32 mouse cellular contexts compared by ENCODE assay signal in the genomic region with DNA sequence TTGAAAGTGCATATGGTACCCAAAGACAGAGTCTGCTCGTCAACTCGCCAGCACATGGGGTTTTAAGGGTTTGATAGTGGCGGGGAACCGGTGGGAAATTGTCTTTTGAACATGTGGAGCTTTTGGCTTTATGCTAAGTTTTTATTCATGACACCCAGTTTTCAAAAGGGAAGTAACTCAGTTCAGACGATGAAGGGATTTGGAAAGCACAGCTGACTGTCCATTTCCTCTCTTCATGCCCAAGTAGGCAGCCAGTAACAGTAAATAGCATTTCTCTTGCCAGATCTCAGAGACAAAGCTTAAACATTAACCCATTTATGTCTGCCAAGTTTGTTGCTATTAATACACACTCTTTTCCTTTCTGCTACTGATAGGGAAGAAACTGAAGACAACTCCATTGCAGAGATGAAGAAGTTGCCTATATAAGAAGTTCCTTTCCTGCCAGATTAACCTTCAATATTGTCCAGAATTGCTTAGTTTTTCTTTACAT.
DNase-seq lines count a peak whose midpoint lies in the region; ATAC-seq and TF ChIP-seq lines count a peak whose summit lies in the region.
"Had no signal": no experiment of that assay in that cellular context is flagged by ENCODE, and none has a peak within 500 bp of the region (broad histone marks: within the 10 kb centered on the region; RNA-seq: fewer than 3 reads in every experiment).

No protein-coding gene starts in this region.

- POLR2A ChIA-PET in Patski (lab: Charles Lee), result no interaction called here

- no peak overlapping the region for H3K4me3 ChIP-seq in forebrain, postnatal 0 days (ENCODE audit: low read depth, low read length)
- H3K4me3 ChIP-seq in forebrain, embryonic 12.5 days (replicated peaks), result no peak overlapping the region
- no peak overlapping the region for H3K4me3 ChIP-seq in kidney, embryonic 15.5 days (replicated peaks)
- no peak overlapping the region for H3K4me3 ChIP-seq in bone marrow macrophage, adult 2 months (ENCODE audit: insufficient read depth, low read length)
- H3K4me3 ChIP-seq in hindbrain, embryonic 11.5 days (ENCODE audit: low read depth, low read length), result no peak overlapping the region
- H3K4me3 ChIP-seq: embryonic facial prominence, embryonic 12.5 days; heart, adult 2 months; heart, embryonic 13.5 days; hindbrain, embryonic 15.5 days; layer of hippocampus, adult 2 months; left cerebral cortex, adult 2 months; limb, embryonic 13.5 days; liver, embryonic 13.5 days; myocyte; neural tube, embryonic 12.5 days had no signal

- WGBS in forebrain, postnatal 0 days, result 24% methylated on average over 5 of the region's 5 CpGs
- WGBS in forebrain, embryonic 12.5 days, result 87% methylated on average over 5 of the region's 5 CpGs
- 77% methylated on average over 5 of the region's 5 CpGs for WGBS in kidney, embryonic 15.5 days
- 89% methylated on average over 5 of the region's 5 CpGs for WGBS in hindbrain, embryonic 11.5 days

- DNase-seq in forebrain, postnatal 0 days, result no peak
- peak; percentile 33 for DNase-seq in kidney, postnatal 14 days
- peak; percentile 81 for DNase-seq in Patski (ENCODE audit: low read depth, low spot score)
- DNase-seq in hindbrain, embryonic 11.5 days (ENCODE audit: low spot score), result no peak
- DNase-seq: adrenal gland, adult 2 months; adrenal gland, postnatal 36 days; B cell, adult 2 months; cerebellum, adult 9-10 months; embryo, embryonic 11 days; heart, adult 2 months; heart, postnatal 10 days; liver, embryonic 13.5 days; lung, adult 18-20 months; lung, postnatal 4 days; right cerebral cortex, adult 18-20 months; spleen, adult 18-20 months; thymus, postnatal 25 days had no signal

- no peak overlapping the region for H3K27ac ChIP-seq in forebrain, postnatal 0 days (ENCODE audit: low read depth, low read length)
- no peak overlapping the region for H3K27ac ChIP-seq in forebrain, embryonic 12.5 days
- H3K27ac ChIP-seq in kidney, embryonic 15.5 days, result no peak overlapping the region
- H3K27ac ChIP-seq in bone marrow macrophage, adult 2 months (ENCODE audit: insufficient read depth, low read depth, low read length), result peak overlapping the region; percentile 67
- H3K27ac ChIP-seq in hindbrain, embryonic 11.5 days (ENCODE audit: low read depth, low read length), result no peak overlapping the region
- H3K27ac ChIP-seq: embryonic facial prominence, embryonic 12.5 days; heart, adult 2 months; heart, embryonic 13.5 days; hindbrain, embryonic 15.5 days; layer of hippocampus, adult 2 months; left cerebral cortex, adult 2 months; limb, embryonic 13.5 days; liver, embryonic 13.5 days; neural tube, embryonic 12.5 days had no signal

- no peaks in the 10 kb centered on the region for H3K36me3 ChIP-seq in forebrain, postnatal 0 days (ENCODE audit: insufficient read depth)
- no peaks in the 10 kb centered on the region for H3K36me3 ChIP-seq in forebrain, embryonic 12.5 days (replicated peaks)
- no peaks in the 10 kb centered on the region for H3K36me3 ChIP-seq in kidney, embryonic 15.5 days
- H3K36me3 ChIP-seq in hindbrain, embryonic 11.5 days (ENCODE audit: control insufficient read depth, insufficient read depth, low read length), result no peaks in the 10 kb centered on the region
- H3K36me3 ChIP-seq: embryonic facial prominence, embryonic 12.5 days; heart, embryonic 13.5 days; hindbrain, embryonic 15.5 days; limb, embryonic 13.5 days; liver, embryonic 13.5 days; neural tube, embryonic 12.5 days had no signal

- CTCF ChIA-PET in Patski (lab: Charles Lee), result interaction anchor here (1.0 to 1.7 kb wide), 3 partner anchors 9 to 25 kb away, joined by 3 to 5 read pairs (median 4); no protein-coding TSS in a partner anchor

- TF ChIP-seq CTCF in forebrain, postnatal 0 days (IDR thresholded peaks at IDR 0.05; ENCODE audit: low read depth), result no peak
- TF ChIP-seq CTCF in Patski (IDR thresholded peaks at IDR 0.05), result no peak
- TF ChIP-seq CTCF in bone marrow macrophage, adult 2 months (IDR thresholded peaks at IDR 0.05; ENCODE audit: low read depth, low read length), result no peak

- no peaks in the 10 kb centered on the region for H3K4me1 ChIP-seq in forebrain, postnatal 0 days (ENCODE audit: insufficient read depth)
- no peaks in the 10 kb centered on the region; the same call in 1 of the 2 replicates for H3K4me1 ChIP-seq in forebrain, embryonic 12.5 days
- H3K4me1 ChIP-seq in kidney, embryonic 15.5 days, result peaks cover 27% of the 10 kb centered on the region
- H3K4me1 ChIP-seq in bone marrow macrophage, adult 2 months (ENCODE audit: control insufficient read depth, insufficient read depth, low read length), result peaks cover 11% of the 10 kb centered on the region
- H3K4me1 ChIP-seq in hindbrain, embryonic 11.5 days (replicated peaks; ENCODE audit: control insufficient read depth, insufficient read depth, low read length), result no peaks in the 10 kb centered on the region
- H3K4me1 ChIP-seq: hindbrain, embryonic 15.5 days; liver, embryonic 13.5 days had no signal

- ATAC-seq in forebrain, postnatal 0 days, result peak; percentile 14; the same call in 1 of the 2 replicates
- no peak for ATAC-seq in forebrain, embryonic 12.5 days (ENCODE audit: low FRiP score)
- no peak for ATAC-seq in kidney, embryonic 15.5 days (replicated peaks; ENCODE audit: low FRiP score)
- ATAC-seq in Patski, result peak; percentile 41
- no peak for ATAC-seq in hindbrain, embryonic 11.5 days (ENCODE audit: low FRiP score)
- ATAC-seq: activated CD4-positive, CD25-positive, alpha-beta regulatory T cell, adult 4 months; inflammation-experienced regulatory T-cells, adult 6 months; lung, postnatal 0 days; midbrain, embryonic 16.5 days had no signal

- H3K27me3 ChIP-seq in forebrain, postnatal 0 days (ENCODE audit: insufficient read depth, low read length), result no peaks in the 10 kb centered on the region
- H3K27me3 ChIP-seq in forebrain, embryonic 12.5 days, result no peaks in the 10 kb centered on the region
- H3K27me3 ChIP-seq in kidney, embryonic 15.5 days, result no peaks in the 10 kb centered on the region
- H3K27me3 ChIP-seq in Patski, result no peaks in the 10 kb centered on the region
- H3K27me3 ChIP-seq in hindbrain, embryonic 11.5 days (ENCODE audit: control insufficient read depth, insufficient read depth, low read length), result no peaks in the 10 kb centered on the region
- H3K27me3 ChIP-seq: embryonic facial prominence, embryonic 12.5 days; heart, embryonic 13.5 days; hindbrain, embryonic 15.5 days; limb, embryonic 13.5 days; liver, embryonic 13.5 days; neural tube, embryonic 12.5 days had no signal

- no peaks in the 10 kb centered on the region for H3K9me3 ChIP-seq in forebrain, postnatal 0 days (ENCODE audit: low read length)
- no peaks in the 10 kb centered on the region for H3K9me3 ChIP-seq in forebrain, embryonic 12.5 days
- no peaks in the 10 kb centered on the region for H3K9me3 ChIP-seq in kidney, embryonic 15.5 days (replicated peaks)
- no peaks in the 10 kb centered on the region for H3K9me3 ChIP-seq in hindbrain, embryonic 11.5 days (ENCODE audit: control insufficient read depth, low read length)
- H3K9me3 ChIP-seq: embryonic facial prominence, embryonic 12.5 days; hindbrain, embryonic 15.5 days; limb, embryonic 13.5 days; liver, embryonic 13.5 days; neural tube, embryonic 12.5 days had no signal

- in situ Hi-C loops in Patski (cut with MboI; ENCODE audit: low pct_unique_long_range_greater_than_20kb), result loop anchor here (5.0 to 10.0 kb wide), 2 partner anchors 46 to 604 kb away; no protein-coding TSS in a partner anchor

- H3K4me2 ChIP-seq in forebrain, postnatal 0 days (ENCODE audit: low read depth), result 0 out of 2 replicates have a peak overlapping the region, but pooled peaks have one; percentile 10
- H3K4me2 ChIP-seq in forebrain, embryonic 12.5 days, result no peak overlapping the region
- no peak overlapping the region for H3K4me2 ChIP-seq in kidney, embryonic 15.5 days
- H3K4me2 ChIP-seq in hindbrain, embryonic 11.5 days (replicated peaks; ENCODE audit: low read depth, low read length), result no peak overlapping the region
- H3K4me2 ChIP-seq: embryonic facial prominence, embryonic 12.5 days; heart, embryonic 13.5 days; hindbrain, embryonic 15.5 days; limb, embryonic 13.5 days; liver, embryonic 13.5 days; neural tube, embryonic 12.5 days had no signal

- H3K9ac ChIP-seq in forebrain, postnatal 0 days, result no peak overlapping the region
- H3K9ac ChIP-seq in forebrain, embryonic 12.5 days, result no peak overlapping the region
- H3K9ac ChIP-seq in kidney, embryonic 15.5 days, result no peak overlapping the region
- H3K9ac ChIP-seq in hindbrain, embryonic 11.5 days (ENCODE audit: low read depth, low read length), result no peak overlapping the region
- H3K9ac ChIP-seq: embryonic facial prominence, embryonic 12.5 days; heart, embryonic 13.5 days; hindbrain, embryonic 15.5 days; limb, embryonic 13.5 days; liver, embryonic 13.5 days; neural tube, embryonic 12.5 days had no signal

- no peak for TF ChIP-seq POLR2A in bone marrow macrophage, adult 2 months (IDR thresholded peaks at IDR 0.05; ENCODE audit: borderline replicate concordance, low read depth, low read length)

Comparison
In these comparisons a context has a peak if more than half of its experiments do, and no peak if none do; other contexts are left out.
1. ATAC-seq: peak in forebrain, postnatal 0 days (single experiment) and Patski (single experiment); none in forebrain, embryonic 12.5 days (single experiment), kidney, embryonic 15.5 days (single experiment) and hindbrain, embryonic 11.5 days (single experiment).
2. DNase-seq: peak in kidney, postnatal 14 days (single experiment) and Patski (single experiment); none in forebrain, postnatal 0 days (single experiment) and hindbrain, embryonic 11.5 days (single experiment).